Mouse (Mus musculus): ENCODE results near the gene Gm15128. TPM values are rescaled to one million over a fixed set of nuclear protein-coding genes. Genes with fewer than 3 reads are reported as not detected.

Gm15128 gene
- not detected for total RNA-seq (2023)

GRCm38 (mm10) chrX:147765691-147766090, at the start of gene Gm15128:
Gene Gm15128, plus strand, starts transcription at chrX:147765991.

Other genes with a start within 250 kb of the Gm15128 start
- gene Lrch2, start 211.9 kb upstream of the Gm15128 start, total RNA-seq (2023): not detected
- gene Gm15080, start 227.0 kb downstream of the Gm15128 start, total RNA-seq (2023): not detected

All from monocyte, adult 59 days (primary cell).